Mouse (Mus musculus) right cerebral cortex, postnatal 4 days (tissue): Measurements from ENCODE around the gene Bmper.

Experiments
- DNase-seq: peaks from one replicate; pipeline ENCODE4 v3.0.0-alpha.2; 2022

Gene Bmper

DNA sequence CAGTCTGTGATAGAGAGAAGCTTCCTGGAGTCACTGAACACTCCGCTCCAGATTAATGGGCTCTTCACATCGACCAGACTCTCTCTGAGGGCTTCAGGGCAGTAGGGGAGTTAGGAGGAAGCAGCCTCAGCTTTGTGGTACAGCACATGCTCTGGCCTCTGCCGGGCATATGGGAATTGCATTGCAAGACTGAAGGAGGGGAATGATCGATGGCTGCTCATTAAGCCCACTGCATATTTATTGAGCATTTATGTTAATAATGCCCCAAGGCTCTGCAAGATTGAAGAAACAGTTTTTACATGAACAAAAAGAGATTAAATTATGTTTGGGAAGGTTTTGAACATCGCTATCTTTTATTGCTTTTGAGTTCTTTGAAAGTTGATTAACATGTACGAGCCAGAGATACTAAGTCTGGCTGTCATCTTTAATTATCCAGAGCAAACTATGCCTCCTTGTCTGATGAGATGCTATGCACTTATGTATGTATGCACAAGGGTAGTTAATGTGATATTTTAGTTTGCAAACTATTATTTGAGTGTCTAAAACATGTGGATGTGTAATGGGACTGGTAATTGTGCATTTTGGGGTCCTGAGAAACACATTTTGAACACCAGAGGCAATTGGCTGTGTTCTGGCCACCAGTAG, 13.9 kb downstream of the Bmper start:
- no peak for DNase-seq

DNA sequence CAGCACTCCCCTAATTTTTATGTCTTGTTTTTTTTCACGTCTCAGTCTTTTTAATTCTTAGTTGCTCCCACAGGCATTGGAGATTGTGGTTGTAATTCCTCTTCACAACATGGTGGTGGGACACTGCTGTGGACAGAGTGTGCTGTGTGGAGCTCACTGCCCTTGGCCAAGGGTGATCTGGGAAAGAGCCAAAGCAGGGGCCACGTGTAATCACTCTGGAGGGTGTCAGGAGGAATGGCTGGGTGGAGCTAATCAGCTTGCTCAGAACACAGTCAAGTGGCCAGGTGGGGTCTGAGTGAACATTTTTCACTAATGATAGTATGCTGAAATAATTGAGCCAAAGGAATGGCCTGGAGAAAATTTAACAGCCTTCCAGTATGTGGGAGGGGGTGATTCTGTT, 16.1 kb downstream of the Bmper start:
- DNase-seq, result no peak

DNA sequence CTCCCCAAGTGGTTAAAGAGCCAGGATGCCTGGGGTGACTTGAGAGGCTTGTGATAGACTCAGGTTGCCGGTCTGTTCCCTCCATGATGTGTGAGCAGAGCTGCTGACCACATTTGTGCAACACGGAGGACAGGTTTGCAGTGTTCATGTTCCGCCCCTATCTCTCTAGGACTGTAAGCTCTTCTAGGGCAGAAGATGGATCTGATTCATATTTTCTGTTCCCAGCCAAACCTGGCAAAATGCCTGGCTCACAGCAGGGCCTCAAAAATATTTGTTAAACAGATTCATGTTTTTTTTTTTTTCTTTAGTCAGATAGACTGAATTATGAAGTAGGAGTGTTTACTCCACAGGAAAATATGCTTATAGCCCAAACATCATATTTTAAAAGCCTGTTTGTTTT, 20.0 kb downstream of the Bmper start:
- DNase-seq, result peak; percentile 35

DNA sequence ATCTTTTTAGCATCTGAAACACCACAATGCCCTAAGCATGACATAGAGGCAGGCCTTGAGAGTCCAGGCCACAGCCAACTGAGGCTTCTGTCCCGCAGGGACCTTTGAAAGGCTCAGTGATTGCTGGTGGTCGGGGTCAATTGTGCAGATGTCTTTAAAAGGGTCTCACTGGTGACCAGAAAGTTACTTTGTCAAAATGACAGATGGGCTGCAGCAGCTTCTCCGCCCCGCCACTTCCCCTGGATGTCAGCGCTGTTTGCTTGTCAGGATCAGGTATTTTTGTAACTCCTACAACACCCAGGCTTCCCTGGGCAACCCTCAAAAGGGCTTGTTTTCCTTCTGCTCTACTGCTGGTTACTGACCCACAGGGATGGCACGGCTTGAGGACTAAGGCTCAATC, 21.0 kb downstream of the Bmper start:
- no peak for DNase-seq

DNA sequence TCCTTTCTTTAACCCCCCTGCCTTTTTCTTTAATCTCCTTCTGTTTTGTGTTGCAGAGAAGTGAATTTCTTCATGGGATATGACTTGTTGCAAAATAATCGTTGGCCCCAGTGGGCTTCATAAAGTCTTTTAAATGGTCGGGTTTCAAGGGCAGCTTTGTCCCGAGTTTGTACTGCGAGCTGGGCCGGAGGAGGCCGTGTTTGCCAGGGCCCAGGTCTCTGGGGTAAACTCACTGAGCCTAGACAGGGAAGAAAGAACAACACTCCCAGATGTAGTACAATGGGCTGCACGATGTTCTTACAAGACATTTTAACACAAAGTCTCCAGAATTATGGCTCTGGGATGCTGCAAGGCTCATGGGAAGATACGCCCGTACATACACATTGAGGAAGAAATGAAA, 23.5 kb downstream of the Bmper start:
- DNase-seq, result no peak

DNA sequence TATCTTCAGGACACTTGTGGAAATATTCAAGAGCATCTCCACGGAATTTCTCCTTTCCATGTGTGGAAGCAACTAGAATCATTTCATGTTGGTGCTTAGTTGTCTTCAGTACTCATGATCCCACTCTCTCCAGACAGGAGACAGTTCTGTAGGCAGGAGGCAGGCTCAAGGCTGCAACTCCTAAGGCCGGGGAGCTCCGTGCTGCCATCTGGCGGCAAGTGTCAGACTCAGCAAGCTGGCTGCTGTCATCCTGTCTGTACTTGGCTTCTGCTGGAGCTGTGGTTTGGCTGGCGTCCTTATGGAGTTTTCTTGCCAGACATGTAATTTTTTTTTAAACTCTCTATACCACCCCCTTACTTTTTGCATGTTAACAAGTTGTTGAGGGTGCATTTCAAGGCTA, 27.1 kb downstream of the Bmper start:
- peak; percentile 85 for DNase-seq

DNA sequence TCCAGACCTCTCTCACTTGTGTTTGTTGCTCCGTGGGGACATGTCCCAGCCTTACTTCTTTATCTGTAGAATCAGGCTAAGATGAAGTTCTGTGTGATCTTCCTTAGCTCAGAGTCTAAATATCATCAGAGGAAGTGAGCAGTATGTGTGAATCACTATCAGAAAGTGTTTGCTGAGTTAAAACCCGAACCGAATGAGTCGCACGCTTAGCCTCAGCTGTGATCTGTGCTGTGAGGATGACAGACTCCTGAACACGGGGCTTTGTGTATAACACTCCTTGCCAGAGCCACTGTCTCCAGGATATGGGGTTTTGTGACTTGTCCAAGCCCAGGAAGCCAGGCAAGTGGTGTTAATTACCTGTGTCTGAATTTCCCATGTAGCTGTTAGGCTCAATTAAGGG, 28.1 kb downstream of the Bmper start:
- no peak for DNase-seq

DNA sequence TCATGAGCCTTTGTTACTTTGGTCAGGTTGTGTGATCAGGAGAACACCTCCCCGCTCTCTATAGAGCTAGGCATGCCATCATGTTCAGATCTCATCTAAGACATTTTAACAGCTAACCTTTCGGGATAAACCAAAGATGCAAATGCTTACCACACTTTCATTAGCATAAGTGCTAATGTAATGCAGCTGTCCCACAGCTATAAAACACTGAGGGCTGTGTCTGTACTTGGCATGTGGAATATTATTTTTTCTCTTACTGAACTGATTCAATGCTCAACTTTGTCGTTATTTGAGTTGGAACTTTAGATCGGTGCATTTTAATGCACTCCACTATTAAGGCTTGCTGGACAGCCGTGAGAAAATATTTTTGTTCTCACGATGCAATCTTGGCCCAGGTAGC, 30.7 kb downstream of the Bmper start:
- DNase-seq, result no peak

DNA sequence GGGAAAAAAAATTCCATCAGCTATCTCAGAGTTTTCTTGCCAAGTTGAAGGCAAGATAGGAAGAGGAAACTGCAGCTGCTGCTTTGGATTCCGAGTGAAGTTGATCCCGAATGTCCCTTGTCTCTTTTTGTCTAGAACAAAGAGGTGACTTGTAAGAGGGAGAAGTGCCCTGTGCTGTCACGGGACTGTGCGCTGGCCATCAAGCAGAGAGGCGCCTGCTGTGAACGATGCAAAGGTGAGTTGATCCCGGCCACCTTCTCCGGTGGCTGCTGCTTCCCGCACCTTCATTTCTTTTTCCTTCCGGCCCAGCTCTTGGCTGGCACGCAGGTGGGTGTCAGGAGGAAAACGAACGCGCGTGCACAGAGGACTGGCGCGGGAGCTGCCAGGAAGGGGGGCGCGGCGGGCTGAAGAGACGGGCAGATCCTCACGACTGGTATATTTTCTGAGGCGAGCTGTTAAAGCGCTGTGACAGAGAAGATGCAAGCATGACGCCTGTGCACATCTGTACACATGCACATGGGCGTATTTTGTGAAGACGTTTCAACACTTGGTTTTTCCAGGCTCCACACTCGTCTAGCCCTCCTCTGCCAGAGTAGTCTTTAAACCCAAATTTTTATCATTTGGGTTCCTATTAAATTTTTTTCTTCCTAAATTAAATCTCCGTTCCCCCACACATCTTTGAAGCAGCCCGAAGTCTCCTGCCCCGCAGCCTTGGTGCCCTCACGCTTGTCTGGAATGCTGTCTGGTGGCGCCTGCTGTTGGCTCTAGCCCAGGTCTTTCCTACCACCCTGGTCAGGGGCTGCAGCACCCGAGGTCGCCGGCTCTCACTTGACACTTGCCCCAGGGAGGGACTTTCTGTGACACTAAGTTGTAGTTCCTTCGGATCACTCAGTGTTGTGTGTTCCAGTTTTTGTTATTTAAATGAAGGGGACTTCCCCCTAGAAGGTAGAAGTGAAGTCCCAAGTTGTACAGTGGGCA, 31.6 kb downstream of the Bmper start:
- DNase-seq, result peak; percentile 33

DNA sequence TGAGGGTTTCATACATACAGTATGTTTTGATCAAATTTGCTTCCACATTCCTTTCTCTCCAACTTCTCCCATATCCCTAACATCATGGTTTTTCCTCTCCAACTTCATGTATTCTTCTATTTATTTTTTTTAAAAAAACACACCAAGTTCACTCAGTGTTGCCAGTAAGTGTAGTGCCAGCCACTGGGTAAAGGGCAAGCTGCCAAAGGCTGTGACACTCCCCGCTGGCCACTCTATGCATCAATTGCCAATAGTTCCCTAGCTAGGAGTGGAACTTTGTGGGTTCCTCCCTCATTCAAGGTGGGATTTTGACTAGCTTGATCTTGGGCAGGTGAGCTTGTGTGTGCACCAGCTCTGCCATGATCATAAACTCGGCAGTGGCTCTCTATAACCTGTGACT, 33.0 kb downstream of the Bmper start:
- DNase-seq, result no peak

DNA sequence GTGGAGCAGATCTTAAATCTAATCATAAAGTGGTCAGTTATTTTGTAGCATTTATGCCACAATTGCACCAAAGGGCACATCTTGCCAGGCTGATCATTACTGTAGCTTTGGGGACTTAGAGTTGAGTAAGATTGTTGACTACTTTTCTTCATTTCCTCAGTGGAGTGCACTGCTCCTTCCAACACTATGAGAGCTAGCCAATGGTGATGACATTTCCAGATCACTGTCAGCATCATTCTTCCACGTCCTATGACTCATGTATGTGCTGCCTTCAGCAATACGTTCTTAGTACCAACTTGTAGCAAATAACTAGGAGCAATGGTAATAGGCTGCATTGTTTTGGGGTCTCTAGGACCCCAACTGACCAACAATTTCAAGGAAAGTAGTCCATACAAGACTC, 33.7 kb downstream of the Bmper start:
- DNase-seq, result no peak

DNA sequence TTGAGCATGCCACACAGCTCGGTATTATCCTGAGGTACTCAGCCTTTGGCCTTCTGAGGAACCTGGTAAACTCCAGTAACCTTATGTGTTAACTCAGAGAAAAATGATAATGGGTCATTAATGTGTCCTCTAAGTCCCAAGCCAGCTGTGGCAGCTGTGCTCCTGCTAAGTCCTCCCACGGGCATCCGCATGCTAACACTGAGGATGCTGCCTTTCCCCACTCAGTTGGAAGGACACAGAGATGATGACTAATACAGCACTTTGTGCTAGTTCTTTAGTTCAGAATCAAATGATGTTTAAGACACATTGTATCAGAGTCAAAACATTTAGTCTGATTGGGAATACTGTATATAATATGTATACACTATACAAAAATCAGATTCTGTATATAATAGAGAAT, 39.0 kb downstream of the Bmper start:
- no peak for DNase-seq

DNA sequence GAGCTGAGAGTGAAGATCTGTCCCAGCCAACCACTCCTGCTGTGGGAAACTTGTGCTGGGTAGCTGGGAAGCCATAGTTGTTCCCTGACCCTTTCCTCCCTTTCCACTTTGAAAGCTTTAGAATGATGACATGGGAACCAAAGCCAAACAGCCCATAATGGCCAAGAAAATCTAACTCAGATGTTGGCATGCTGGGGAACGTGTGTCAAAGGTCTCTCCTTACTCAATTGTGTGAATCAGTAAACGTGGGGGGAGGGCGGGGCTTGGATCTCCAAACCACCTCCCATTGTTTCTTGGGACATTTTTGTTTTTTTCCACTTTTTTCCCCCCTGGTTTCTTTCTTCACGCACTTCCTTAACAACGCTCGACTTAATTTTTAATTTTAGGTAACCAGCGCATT, 40.0 kb downstream of the Bmper start:
- no peak for DNase-seq

DNA sequence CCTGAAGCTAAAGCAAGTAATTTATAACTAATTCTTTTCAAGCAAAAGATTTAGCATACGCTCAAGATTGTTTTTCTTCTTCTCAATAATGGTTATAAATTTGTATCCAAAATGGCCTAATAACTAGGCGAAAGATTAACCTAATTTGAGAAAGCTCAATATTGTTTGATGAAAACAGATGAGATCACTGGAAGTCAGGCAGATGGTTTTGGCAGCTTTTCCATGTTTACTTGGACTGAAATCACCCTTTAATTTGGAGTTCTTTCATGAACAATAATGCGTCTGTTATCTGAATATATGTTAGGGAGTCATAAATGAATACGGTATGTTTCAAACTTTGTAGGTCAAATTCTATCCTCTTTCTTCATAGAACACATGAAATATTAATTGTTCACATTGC, 41.6 kb downstream of the Bmper start:
- DNase-seq, result no peak

DNA sequence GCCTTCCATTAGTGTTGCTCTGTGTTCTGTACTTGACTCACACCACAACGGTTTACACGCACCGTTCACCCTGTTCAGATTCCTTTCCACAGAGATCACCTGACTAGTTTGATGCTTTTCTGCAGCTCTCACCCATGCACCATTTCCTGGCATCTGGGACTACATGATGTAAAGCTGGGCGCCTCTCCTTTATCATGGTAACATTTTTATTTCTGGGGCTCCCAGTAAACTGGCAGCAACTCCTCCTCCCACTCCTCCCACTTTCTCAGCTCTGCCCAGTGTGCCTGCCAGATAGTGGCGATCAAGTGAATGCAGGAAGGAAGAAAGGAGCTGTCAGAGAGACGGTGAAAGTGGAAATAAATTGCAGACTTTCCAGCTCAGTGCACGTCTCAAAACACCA, 45.7 kb downstream of the Bmper start:
- no peak for DNase-seq

DNA sequence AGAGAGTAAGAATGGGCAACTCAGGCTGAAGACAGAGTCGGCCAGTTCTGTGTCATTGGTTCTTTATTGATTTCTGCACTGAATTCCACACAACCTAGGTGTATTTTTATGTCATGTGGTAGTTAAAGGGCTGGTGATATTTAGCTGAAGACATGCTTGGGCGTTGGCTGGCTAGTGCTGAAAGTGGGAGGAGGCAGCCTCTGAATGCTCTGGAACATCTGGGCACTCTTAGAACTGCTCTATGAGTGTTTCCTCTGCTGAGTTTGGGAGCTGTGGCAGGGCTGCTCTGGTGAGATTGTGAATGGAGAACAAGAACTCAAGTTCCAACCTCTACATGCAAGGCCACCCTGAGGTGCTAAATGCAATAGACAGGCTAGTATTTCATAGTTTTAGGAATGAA, 46.2 kb downstream of the Bmper start:
- DNase-seq, result no peak

DNA sequence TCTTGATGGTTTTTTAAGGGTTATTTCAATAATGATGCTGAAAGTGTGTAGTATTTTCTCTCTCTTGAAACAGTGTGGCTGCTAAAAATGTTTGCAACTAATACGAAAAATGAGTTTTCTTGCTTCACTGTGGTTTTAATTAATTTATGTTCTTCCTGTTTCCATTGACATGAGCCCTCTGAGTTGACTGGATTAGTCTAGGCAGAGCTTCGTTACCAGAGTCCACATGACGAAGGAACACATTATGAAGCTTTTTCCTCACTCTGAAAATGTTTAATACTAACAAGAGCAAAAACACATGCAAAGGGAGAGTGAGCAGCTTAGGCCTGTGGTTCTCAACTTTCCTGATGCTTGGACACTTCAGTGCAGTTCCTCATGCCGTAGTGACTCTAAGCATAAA, 53.4 kb downstream of the Bmper start:
- no peak for DNase-seq

DNA sequence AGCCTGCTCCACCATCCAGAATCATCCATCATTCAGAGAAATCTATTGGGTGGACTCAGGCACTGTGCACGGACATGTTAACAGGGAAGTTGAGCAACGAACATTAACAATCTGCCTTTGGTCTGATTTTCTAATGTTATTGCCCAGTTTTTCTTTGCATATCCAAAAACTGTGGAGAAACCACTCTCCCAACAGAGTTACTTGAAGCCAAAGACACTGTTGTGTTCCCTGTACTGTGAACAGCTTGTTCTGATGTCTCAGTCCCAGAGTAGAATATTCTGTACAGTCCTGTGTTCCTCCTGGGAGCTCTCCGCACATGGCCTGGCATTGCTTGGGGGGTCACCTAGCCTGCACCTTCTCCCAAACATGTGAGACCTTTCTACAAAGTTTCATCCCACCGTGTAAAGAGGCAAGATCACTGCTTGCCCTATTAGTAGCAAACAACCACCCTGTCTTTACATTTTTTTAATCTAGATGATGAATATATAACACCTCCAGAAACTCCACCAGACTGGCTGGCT, 62.1 kb downstream of the Bmper start:
- DNase-seq, result no peak

DNA sequence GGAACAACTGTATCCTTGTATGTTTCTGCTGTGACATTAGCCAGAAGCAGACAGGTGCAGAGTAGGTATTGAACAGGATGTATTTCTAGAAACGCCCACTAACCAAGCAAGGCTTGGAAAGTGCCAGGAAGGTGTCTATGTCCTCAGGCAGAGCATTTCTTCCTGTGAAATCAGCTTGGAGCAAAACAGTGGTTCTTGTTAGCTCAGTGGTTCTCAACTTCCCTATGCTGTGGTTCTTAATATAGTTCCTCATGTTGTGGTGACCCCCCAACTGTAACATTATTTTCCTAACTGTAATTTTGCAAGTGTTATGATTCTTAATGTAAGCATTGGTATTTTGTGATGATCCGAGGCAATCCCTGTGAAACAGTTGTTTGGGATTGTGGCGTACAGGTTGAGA, 70.7 kb downstream of the Bmper start:
- no peak for DNase-seq

DNA sequence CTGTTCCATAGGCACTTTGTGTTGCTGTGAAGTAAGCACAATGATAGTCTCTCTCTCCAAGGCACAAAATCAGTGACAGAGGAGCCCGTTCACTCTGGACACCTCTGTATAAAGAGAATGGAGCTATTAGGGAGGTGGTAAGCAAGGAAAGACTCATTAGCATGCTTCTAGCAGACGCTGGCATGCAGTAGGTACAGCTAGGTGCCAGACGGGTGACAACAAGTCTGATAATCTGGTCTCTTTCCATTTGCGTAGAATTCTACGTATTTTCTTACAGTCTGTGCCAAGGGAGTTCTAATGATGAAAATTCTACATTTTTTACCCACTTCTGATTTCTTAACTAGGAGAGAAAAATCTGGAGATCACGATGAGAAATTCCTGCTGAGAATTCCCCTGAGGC, 72.7 kb downstream of the Bmper start:
- no peak for DNase-seq

DNA sequence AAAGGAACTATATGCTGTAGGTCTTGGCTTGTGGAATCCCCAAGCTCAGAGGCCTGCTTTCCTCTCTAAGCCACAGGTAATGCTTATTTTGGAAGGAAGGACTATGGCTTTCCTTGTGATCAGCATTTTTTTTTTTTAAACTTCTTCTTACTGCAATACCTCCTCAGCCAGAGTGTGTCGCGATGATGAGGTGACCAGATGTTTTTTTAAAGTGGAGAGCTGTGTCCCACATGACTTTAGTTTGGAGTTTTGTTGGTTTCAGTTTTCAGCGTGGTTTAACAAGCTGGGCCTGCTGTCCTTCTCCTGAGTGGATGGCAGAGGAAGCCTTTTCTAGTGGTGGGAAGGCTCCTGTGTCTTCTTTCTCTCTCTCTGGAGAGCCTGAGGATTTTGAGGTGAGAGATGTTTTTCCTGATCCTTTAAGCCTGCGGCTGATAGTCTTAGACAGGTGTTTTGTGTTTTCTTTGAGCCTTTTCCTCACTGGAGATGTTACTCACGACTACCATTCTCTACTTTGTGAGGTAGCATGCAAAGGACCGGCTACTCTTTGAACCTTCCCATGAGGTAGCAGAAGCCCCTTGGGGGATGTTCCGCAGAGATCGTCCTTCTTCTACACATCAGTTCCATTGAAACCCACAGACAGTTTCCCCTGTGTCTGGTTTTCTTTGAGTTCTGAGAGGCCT, 74.8 kb downstream of the Bmper start:
- no peak for DNase-seq

DNA sequence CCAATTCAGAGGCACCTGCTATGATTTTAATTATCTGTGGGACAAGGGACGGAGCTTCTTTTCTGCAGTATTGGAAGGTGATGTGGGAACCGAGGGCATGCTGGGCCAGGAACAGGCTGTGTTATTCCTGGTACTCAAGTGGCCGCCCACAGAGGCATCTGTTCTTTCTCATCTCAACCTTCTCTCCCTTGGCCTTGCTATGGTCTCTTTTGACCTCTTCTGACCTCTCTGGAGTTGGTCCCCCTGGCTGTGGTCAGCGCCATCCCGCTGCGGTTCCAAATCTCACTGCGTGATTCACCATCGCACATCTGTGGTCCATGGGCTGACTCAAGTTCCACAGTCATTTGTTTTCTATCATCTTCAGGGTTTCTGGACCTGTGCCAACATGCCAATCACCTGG, 77.5 kb downstream of the Bmper start:
- no peak for DNase-seq

DNA sequence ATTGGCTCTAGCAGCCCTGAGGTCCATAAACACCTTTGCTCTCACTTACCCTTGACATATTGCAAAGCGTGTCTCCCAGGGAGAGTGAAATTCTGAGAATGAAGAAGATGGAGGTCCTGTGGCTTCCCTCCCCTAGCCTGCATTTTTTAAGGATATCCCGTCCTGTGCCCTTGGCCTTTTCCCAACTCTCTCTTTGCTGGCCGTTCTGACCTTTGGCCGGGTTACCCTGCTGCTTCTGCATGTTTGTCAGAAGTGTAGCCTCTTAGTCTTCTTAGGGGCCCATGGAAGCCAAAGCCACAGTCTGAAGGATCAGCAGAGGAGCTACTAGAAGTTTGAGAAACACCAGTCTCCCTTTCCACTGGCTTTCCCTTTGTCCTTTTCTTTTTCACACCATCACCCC, 82.8 kb downstream of the Bmper start:
- no peak for DNase-seq

DNA sequence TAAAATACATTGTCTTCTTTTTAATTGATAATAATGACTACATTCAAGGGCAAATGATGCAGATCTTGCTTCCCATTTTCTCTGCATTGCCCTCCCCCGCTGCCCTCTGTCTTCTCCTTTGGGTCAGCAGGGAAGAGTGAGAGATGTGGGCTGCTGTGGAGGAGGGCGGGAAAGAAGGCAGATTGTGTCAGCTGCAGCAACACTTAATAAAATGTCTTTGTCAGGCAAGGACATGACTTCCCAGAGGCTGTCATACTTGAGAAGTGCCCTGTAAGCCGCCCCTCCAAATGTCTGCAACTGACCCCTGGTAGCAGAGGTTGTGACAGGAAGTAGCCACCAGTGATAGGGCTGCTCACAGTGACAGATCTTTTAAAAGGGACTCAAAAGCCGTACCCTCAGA, 83.3 kb downstream of the Bmper start:
- DNase-seq, result no peak
